Comparison of ENCODE assay signal across 21 mouse cellular contexts in the genomic region with DNA sequence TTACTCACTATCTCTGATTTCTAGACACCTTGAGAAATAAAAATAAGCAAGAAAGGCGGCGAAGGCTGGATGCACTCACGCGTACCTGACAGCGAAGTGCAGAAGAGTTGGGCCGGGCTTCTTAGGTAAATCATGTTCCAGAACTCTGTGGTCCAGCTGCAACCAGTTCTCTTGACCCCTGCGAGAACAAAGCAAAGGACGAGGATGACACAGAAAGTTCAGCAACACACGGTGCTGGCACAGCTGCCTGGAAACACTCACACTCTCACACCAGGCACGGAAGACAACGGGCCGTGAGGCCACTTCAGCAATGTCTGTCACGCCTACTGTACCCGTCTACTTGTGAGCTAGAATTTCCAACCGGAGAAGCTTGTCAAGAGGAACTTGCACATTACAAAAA.
"Had no signal": no experiment of that assay in that cellular context is flagged by ENCODE, and none has a peak within 500 bp of the region (broad histone marks: within the 10 kb centered on the region; RNA-seq: fewer than 3 reads in every experiment).

No protein-coding gene starts in this region.

- ATAC-seq: forebrain, postnatal 0 days; hindbrain, postnatal 0 days; intestine, embryonic 16.5 days; liver, embryonic 12.5 days had no signal

- H3K4me1 ChIP-seq: hindbrain, embryonic 15.5 days; limb, embryonic 15.5 days had no signal

- H3K4me3 ChIP-seq: heart, embryonic 10.5 days; heart, embryonic 12.5 days; hindbrain, embryonic 13.5 days; hindbrain, embryonic 15.5 days; kidney, embryonic 15.5 days; limb, embryonic 13.5 days; limb, embryonic 15.5 days; liver, embryonic 12.5 days had no signal

- H3K27ac ChIP-seq: heart, embryonic 10.5 days; hindbrain, embryonic 13.5 days; hindbrain, embryonic 15.5 days; hindbrain, postnatal 0 days; kidney, embryonic 15.5 days; limb, embryonic 13.5 days; limb, embryonic 15.5 days; liver, embryonic 12.5 days; liver, embryonic 14.5 days had no signal

- H3K9ac ChIP-seq: forebrain, postnatal 0 days; heart, embryonic 12.5 days; hindbrain, embryonic 13.5 days; hindbrain, embryonic 15.5 days; kidney, embryonic 15.5 days; limb, embryonic 13.5 days; limb, embryonic 15.5 days; liver, embryonic 12.5 days; liver, embryonic 14.5 days had no signal

- H3K9me3 ChIP-seq: heart, embryonic 10.5 days; heart, embryonic 12.5 days; hindbrain, embryonic 13.5 days; hindbrain, embryonic 15.5 days; kidney, embryonic 15.5 days; limb, embryonic 13.5 days; limb, embryonic 15.5 days; liver, embryonic 12.5 days had no signal

- H3K4me2 ChIP-seq: heart, embryonic 12.5 days; hindbrain, embryonic 13.5 days; hindbrain, embryonic 15.5 days; kidney, embryonic 15.5 days; limb, embryonic 13.5 days; limb, embryonic 15.5 days; liver, embryonic 12.5 days had no signal

- H3K36me3 ChIP-seq: heart, embryonic 10.5 days; heart, embryonic 12.5 days; hindbrain, embryonic 15.5 days; kidney, embryonic 15.5 days; limb, embryonic 13.5 days; limb, embryonic 15.5 days; liver, embryonic 12.5 days had no signal

- H3K27me3 ChIP-seq: hindbrain, embryonic 13.5 days; hindbrain, embryonic 15.5 days; kidney, embryonic 15.5 days; limb, embryonic 13.5 days; limb, embryonic 15.5 days; liver, embryonic 12.5 days had no signal

- DNase-seq: forebrain, postnatal 0 days; gastrocnemius, postnatal 14 days; gastrocnemius, postnatal 36 days; heart, adult 18-20 months; heart, postnatal 10 days; kidney, adult 8-10 months; kidney, postnatal 10 days; layer of hippocampus, adult 9-11 months; layer of hippocampus, postnatal 36 days; left cerebral cortex, postnatal 4 days had no signal
